Mouse (Mus musculus) liver, adult (tissue): ENCODE measurements around the gene Abca6.

Experiments used
- GATA4 ChIP-seq: IDR thresholded peaks from 2 replicates; pipeline ENCODE4 v1.6.1; 2014; ENCODE audit warnings: mild to moderate bottlenecking, low read length; ENCODE audit not compliant: insufficient replicate concordance

Abca6 gene

DNA sequence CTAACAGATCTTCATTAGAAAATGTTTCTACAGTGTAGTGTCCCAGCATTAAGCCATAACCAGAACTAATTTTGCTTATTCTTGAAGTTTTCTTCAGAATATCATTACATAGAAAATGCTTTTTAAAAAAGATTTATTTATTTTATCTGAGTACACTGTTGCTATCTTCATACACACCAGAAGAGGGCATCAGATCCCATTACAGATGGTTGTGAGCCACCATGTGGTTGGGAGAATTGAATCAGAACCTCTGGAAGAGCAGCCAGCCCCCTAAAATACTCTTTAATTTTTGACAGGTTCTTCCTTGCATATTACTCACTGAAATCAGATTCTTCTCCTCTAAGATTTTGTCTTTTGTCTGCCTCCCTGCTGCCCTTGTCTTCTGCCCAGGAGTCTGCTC is 18.6 kb downstream of the Abca6 start:
- no peak for TF ChIP-seq GATA4

GRCm38 (mm10) chr11:110217118-110217517 is 34.5 kb downstream of the Abca6 start:
- TF ChIP-seq GATA4: no peak

DNA sequence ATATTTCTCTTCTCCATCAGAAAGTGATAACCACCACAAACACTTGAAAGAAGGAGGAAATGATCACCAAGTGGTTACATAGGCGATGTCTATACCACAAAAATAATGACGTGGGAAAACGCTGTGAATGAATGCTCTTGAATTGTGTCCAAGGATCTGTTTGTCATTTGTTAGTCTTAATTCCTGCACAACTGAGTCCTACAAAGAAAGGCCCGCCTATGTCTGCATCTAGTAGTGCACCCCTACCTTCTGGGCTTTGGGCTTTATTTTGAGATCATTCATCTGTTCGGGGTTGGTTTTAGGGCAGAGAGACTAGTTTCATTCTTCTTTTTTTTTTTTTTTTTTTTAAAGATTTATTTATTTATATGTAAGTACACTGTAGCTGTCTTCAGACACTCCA is 47.6 kb downstream of the Abca6 start:
- TF ChIP-seq GATA4: no peak

GRCm38 (mm10) chr11:110198882-110199281 is 52.7 kb downstream of the Abca6 start:
- TF ChIP-seq GATA4: no peak

DNA sequence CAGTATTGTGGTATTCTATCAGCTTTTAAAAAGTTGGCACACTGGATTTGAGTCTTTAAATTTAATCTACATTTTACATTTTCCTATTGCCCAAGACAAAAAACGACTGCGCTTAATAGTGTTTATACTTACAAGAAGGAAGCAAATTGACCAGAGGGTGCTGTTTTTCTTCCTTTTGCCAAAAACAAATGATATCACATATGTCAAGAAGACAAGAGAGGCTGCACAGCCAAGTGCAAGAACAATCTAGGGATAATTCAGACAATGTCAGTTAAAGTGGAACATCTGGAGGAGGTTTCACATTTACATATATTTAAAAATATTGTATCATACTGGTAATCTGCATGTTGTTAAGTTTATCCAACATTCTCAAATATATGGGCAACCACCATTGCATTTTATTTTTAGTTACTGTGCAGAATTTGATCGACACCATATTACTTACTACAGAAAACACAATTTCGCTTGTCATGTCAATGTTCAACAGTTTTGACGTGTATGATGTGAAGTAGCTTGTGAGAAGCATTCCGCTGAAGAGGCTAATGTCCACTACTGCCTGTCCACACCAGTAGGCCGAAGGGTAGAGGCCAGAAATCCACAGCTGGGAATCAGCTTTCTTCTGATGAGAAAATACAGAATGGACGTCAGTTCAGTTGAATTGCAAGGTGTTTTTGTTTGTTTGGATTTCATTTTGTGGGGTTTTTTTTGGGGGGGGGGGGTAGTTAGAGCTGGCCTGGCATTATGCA is 54.8 kb downstream of the Abca6 start:
- no peak for TF ChIP-seq GATA4

DNA sequence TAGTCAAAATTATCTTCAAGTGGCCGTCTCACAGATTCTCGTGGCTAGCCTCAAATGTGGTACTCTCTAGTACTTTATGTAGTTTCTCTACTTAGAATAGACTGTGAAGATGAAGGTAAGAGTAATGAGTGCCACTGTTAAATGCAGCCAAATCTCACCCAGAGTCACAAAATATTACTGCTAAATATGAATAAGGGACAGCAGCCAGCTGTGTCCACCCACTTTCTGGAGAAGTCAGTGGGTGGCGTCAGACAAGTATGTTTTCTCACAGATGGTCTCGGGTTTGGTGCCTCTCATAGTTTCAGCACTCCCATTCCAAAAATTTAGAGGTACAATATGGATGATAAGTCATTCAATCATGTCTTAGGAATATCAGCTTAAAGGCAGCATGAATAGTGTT is 56.3 kb downstream of the Abca6 start:
- no peak for TF ChIP-seq GATA4

- no peak for TF ChIP-seq GATA4
Observed at GRCm38 (mm10) chr11:110171212-110171611, 80.4 kb downstream of the Abca6 start.

DNA sequence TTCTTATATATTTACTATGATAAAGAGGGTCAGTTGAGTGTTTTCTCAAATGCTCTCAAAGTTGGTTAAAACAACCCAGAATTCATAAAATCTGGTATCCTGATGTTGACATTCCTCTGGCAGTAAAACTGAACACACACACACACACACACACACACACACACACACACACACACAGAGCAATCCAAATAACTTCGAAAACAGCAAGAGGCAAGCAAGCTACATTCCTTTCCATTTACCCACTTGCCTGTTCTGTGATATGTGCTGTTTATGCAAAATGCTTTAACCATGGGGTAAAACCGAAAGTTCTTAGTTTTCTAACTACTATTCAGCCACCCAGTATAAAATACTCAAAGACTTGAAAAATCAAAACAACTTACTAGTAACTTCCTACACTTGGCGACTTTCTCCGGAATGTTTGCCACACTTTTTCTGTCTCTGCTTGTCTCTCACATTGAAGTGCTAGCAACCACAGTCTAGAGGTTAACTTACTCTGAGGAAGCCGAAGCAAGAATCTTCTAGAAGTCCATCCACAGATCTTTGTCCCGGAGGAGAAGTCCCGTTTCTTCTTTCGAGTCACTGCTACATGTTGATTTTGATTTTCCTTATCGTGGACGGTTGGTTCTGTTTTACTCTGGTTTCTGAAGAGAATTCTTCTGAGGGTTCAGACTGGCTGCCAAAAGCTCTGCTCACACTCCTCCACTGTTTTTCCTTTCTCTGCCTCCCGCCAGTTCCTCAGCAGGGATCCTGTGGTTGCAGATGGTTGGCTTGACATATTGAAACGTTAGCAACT is 83.9 kb downstream of the Abca6 start, which contains the start of gene Abca9:
Gene Abca9, minus strand, starts transcription at position 738 of the 793 bp plus-strand sequence.
- no peak for TF ChIP-seq GATA4

DNA sequence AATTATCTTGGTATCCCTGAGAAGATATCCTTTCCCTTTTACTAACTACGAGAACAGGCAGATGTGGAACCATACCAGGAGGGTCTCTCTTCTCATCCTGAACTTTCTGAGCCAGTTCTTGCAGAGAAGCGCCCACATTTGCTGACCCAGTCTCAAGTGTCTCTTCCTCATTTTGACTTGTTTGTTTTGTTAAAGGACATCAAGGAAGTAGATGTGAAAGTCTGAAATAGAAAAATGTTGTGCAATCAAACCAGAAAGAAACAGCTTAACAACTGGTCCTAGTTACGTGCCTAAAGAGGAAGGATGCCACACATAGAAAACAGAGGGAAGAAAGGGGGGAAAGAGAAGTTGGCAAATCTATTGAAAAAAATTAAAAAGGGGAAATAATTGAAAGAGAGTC is 85.8 kb downstream of the Abca6 start:
- no peak for TF ChIP-seq GATA4

DNA sequence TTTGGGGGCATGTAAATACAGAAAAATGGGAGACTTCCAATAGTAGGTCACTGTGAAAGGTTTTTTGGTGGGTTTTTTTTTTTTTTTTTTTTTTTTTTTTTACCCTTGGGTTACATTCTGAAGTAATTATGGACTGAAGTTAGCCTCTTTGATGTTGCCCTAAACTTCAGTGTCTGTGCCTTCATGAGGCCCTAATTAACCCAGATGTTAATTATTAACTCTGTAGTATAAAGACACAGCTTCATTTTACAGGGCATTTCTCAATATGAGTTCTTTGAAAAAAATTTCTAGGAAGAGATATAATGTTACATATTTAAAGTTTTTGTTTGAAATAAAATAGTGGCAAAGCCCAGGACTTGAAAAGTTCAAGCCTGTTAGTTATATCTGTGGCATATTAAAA is 86.2 kb downstream of the Abca6 start:
- TF ChIP-seq GATA4: no peak

DNA sequence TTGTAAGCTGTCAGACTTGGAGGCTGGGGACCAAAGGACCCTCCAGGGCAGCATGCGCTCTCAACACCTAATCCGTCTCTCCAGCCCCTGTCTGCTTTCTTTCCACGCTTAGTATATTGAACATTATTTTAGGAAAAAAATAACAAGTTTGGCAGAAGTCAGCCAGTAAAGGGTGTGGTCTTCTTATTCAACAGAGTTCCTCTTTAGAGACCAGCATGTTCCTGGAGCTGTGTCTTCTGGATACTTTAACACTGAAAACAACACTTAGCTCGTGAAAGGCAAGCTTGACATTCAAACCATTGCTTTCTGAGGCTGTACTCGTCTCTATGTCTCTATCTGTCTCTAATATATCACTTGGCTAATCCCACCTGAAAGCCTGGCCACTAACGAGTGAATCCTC is 94.5 kb downstream of the Abca6 start:
- TF ChIP-seq GATA4: no peak

DNA sequence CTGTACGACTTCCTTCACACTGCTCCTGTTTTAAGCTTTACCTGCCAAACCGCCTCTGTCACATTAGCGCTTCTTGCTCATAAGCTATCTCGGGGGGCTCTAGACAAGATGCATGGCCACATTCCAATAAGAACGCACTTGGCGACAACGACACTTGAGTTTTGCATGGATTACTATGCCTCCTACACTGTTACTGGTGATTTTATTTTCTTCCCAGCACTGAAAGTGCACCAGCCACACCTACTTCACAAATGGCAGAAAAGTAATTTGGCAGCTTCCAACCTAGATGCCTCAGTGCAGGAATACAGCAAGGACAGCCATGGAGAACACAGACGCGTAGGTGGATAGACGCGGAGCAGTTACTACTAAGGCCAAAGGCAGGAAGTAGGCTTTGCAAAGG is 95.6 kb downstream of the Abca6 start:
- no peak for TF ChIP-seq GATA4

DNA sequence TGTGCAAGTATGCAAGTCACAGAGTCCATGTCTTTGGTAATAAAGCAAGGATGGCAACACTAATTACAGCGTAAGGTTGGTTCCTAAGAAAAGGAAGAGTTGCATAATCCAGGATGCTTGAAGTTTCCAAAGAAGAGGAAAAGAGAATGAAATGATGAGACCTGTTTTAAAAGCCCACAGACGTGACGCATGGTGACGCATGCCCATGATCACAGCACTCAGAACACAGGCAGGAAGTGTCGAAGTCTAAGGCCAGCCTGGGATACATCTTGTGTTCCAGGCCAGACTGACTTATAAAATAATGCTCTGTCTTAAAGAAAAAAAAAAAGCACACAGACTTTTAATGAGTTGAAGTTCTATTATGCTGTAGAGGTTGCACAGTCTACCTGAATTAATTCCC is 103.9 kb downstream of the Abca6 start:
- TF ChIP-seq GATA4: no peak

GRCm38 (mm10) chr11:110145421-110145820 is 106.2 kb downstream of the Abca6 start:
- TF ChIP-seq GATA4: no peak

GRCm38 (mm10) chr11:110130760-110131159 is 120.8 kb downstream of the Abca6 start:
- no peak for TF ChIP-seq GATA4
